Mouse (Mus musculus) gastrocnemius, adult 18-20 months (tissue): Measurements from ENCODE around the gene Ltbp1. TPM values are rescaled to one million over a fixed set of nuclear protein-coding genes. Genes with fewer than 3 reads are reported as not detected.

Experiments used
- DNase-seq: peaks from one replicate; pipeline ENCODE4 v3.0.0; 2021; ENCODE audit warnings: low spot score
- total RNA-seq, 2 experiments: library from RNA; stranded (reverse); gene quantifications; 2 replicates each; pipeline ENCODE4 v1.2.3; 2021

The Ltbp1 gene
- total RNA-seq, 2 experiments from 2014 or later: 6.5 to 8.6 TPM

DNA sequence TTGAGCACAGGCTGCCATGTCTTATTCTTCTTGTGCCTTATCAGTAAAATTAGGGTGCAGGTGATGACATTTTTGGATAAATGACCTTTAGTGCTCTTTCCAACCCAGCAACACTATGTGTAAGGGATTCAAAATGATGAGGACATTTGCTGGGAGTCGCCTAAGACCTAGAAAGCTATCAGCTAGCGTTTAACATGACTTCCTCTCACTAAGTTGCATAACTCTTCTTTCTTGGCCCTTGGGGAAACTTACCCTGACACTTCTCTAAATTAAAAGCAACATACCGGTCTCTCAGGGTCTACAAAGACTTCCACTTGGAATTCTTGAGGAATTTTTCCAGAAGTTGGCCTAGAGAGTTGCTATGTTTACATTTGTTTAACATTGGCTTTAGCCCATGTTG is 348.0 kb downstream of the Ltbp1 start:
- DNase-seq: no peak

DNA sequence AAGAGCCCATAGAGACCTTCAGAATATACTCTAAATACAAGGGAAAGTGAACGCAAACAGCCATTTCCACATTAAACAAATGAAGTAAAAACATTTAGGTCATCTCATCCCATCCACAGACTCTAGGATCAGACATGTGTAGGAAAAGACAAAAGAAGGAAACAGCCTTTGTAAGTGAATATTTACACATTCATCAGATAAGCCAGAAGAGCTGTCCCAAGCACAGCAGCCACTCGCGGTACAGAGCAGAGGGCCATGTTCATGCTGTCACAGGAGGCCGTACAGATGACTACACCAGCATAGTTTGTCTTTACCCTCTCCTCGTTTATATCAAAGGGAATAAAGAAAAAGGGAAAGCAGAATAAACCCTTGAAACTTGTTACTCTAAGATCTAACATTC is 350.1 kb downstream of the Ltbp1 start:
- DNase-seq: no peak

DNA sequence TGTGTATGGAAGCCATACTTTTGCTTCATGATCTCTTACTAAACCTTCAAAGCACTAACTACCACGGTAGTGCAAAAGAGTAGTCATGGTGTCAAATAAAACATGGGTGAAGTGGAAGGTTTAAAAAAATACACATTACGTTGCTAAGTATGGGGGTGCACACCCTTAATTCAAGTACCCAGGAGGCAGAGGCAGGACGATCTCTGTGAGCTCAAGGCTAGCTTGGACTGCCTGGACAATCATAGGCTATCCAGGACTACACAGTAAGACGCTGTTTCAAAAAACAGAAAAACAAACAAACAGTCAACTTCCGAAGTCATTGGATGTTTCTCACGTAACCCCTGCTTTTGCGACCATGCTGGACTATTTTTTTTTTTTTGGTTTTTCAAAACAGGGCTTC is 354.7 kb downstream of the Ltbp1 start:
- DNase-seq: no peak

DNA sequence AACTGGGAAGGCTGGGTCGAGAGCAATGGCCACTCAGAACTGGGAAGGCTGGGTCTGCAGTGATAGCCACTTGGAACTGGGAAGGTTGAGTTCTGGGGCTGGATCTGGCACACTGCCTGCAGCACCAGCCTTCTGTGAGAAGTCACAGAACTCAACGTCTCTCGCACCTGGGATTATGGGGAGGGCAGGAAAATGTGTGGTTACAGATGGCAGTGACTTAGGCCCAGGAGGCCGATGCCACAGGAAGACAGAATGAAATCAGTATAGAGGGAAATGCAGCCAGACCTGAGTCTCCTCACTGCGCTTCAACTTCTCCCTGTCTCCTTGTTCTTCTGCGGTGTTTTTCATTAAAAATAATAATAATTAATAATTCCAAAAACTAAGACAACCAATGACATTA is 361.0 kb downstream of the Ltbp1 start:
- DNase-seq: no peak

DNA sequence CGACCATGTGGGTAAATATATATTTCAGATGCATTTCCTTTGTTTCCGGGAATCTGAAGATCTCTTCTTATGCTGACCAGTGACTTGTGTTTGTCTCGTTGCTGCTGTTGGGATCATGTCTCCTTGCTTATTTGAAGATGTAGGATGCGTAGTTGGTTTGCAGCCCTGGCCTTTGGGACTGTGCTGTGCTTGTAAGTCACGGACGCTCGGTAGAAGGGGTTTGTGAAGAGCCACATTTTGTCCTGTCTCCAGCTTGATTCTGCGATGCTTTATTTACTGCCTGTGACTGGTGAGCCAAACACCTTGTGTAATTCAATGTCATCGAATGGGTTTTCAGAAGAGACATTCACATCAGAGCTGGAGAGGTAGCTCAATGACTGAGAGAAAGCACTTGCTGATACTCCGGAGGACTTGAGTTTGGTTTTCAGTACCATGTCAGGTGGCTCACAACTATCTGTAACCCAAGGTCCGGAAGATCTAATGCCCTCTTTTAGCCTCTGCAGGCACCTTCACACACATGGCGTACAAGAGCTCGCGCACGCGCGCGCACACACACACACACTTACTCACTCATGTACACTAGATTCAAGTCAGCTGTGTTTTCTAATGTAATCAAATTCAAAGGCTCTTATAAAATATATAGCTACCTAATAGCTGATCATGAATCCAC is 362.3 kb downstream of the Ltbp1 start:
- DNase-seq: no peak

DNA sequence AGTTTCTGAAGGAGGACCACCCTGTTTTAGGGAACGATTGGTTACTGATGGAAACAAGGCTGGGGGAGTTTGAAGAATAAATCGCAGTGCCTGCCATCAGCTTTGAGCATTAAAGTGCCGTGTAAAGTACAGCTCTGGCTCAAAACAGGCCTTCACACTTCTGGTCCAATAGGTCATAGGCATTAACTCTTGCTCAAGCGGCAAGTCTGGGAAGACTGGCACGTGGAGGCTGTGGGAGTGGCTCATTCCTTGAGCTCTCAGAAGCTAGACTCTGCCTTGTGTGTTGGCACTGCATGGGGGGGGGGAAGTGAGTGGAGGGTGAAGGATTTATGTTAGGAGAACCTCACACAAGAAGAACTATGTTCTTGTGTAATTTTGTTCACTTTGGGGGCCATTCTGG is 363.2 kb downstream of the Ltbp1 start:
- no peak for DNase-seq

DNA sequence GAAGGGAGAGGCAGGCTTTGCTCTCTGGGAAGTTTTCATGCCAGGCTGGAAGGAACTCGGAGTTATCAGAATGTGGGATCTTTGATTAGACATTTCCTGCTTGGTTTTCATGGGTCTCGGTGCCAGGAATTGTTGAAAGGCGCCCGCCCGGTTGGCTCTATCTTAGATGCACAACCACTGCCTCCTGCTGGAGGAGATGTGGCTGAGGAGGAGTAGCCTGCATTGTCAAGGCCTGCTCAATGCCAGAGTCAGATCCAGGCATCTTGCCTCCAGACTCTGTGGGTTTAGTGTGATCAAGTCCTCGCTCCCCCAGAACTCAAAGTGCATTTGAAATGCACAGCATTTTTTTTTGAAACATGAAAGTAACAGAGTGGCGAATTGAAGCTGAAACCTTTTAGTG is 364.0 kb downstream of the Ltbp1 start:
- DNase-seq: peak; percentile 23

DNA sequence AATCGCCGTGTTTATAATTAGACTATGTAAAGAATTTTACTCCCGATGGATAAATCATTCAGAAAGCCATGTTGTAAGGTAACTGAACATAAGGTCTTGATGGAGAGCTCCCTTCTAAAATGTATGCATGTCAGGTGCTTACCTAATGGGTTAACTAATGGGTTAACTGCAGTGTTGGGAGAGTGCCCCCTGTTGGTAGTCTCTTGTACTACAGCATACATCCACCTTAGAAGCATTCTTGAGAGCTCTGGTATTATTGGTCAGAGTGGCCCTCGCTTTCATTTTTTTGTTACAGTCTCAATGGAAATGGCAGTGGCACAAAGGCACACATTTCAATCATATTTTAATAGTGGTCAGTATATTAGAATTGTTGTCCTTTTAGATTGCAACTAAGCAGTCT is 364.8 kb downstream of the Ltbp1 start:
- DNase-seq: no peak

DNA sequence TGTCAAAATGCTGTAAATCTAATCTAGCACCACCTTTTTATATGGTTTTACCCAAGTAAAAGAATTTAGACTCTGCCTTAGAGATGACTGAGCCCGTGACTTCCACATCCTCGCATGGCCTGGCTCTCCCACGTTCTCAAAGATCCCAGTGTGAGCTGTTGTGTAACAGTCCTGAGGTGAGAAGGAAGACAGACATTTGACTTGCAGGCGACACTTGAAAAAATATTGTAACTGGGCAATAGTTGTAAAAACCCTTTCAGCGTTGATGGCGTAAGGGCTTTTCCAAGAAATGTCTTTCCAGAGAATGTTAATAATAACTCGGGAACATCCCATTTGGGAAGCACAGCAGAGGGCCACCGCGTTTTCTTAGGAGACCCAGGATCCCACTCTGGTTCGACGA is 366.3 kb downstream of the Ltbp1 start:
- DNase-seq: no peak

DNA sequence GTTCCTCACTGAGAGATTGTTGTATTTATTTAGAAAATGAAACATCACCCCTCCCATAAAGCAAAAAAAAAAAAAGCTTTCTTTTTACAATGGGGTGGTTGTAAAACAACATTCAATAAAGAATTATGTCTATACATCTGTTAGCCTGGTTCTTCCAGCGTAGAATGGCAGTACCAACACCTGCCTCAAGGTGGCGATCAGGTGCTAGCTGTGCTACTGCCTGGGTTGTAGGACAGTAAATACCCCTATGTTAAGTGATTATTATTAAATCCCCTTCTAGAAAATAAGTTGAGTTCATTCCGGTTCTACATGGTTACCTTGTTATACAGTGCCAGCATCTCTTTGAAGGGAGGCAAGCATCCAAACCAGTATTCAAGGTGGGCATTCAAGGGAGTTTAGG is 367.0 kb downstream of the Ltbp1 start:
- peak; percentile 54 for DNase-seq

DNA sequence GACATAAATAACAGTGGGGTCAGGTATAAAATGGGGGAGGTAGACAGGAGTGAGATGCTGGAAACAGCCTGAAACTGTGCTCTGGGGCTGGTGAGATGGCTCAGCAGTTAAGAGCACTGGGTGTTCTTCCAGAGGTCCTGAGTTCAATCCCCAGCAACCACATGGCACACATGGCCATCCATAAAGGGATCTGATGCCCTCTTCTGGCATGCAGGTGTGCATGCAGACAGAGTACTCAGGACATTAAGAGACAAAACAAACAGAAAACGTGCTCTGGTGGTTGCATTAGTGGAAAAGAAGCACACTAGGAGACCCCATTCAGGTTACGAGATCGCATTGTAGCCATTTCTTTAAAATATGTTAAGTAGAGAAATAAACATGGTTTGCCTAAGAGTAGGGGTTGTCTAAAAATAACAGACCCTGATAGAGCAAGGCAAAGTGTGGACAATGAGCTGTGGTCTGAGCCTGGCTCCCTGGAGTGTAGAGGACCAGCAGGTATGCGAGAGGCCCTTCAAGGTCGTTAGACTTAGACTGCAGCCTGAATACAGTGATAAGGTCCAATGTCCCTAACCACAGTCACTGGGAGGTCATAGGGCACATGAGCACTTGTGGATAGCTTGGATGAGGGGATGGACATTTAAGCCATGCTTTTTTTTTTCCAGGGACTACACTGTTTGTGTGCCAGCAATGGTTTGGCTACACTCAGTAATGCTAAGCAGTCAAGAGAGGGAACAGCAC is 369.1 kb downstream of the Ltbp1 start:
- DNase-seq: no peak

DNA sequence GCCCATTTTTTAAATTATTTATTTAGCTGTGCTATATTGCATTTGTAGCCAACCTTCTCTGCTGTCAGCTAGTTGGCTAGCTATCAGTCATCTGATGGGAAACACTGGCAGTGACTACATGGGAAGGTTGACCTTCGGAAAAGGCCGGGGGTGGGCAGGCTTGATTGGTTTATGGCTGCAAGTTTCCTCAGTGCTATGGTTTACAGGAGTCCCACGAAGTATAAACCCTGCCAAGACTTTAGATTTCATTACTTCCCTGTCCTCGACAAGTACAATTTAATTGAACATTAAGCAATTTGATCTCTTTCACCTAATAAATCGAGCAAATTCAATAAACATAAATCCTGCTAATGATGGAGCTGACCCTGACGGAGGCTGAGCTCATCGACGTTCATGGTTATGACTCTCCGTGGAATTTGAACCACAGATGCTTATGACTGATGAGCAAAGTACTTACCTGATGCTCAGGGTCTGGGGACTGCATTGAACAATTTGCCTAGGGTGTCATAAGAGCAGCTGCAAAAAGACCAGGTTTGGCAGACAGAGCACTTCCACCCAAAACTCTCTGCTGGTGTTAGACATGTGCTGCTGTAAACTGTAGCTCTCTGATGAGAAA is 373.0 kb downstream of the Ltbp1 start:
- DNase-seq: no peak

DNA sequence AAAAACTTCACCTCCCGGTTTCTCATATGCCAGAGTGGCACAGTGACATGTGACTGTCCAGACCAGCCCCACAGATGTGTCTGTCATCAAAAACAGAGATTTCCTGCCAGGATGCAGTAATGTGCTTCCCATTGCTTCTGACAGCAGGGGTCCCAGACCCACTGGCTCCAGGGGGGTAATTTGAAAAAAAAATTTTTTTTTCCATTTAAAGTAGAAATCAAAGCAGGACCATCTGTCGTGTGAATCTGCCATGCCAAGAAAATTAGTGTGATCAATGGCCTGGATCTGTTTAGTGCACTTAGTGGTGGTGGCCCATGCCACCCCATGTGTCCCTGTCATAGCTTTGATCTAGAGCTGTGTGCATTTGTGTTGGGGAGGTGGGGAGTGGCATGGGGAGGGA is 374.8 kb downstream of the Ltbp1 start:
- no peak for DNase-seq

DNA sequence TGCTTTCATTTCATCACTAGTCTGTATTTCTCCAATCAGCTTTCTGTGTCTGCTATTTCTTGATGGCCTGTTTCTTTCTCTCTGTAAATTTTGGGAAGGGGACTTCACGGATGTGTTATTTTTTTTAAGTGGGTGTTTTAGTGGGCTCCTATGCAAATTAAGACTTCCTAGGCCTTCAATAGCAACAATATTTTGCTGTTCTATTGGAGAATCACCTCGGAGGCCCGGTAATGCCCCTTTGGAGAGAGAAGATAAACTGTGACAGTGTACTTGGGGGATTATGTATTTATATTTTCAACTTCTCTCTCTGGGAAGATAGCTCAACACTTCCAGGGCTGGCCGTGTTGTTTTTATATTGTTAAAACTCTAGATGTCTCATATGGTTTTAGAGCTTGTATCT is 383.0 kb downstream of the Ltbp1 start:
- no peak for DNase-seq

DNA sequence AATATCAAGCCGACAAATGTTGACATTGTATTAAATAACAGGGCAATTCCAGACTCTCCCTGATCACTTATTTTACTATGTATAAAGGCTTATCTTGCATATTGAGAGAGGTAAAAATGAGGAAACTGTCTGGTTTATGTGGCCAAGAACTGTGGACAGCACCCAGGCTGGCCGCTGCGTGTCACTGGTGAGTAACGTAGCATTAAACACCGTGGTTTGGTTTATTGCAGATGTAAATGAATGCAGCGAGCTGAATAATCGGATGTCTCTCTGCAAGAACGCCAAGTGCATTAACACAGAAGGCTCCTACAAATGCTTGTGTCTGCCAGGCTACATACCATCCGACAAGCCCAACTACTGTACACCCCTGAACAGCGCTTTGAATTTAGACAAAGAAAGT is 384.8 kb downstream of the Ltbp1 start:
- DNase-seq: no peak

DNA sequence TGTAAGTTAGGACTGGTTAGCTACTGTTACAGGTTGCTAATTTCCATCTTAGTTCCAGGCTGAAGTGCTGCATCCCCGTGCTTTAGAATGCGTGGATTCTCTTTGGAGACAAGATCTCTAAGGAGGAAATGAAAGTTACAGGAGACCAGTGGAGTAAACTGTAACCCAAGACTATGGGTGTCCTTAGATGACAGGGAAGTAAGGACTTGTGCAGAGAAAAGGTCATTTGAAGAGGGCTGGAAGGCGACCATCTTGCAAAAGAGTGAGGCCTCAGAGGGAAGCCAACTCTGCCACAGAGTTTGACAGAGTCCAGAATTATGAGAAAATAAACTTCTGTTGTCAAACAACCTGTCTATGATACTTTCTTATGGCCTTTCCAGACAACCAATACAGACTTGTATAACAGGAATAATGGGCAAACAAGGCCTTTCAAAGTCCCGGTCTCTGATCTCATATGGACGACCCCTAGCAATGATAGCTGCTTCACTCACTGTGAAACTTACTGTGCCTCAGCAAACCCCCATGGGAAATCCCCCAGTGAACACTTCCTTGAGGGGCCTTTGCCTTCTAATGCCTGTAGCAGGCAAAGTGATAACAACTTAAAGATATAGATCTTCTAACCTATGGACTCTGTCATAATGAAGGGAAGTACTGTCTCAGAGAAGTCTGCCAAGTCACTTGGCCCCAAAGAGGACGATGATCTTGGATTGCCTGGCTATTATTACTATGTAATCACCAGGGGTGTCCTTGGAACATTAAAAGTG is 386.2 kb downstream of the Ltbp1 start:
- no peak for DNase-seq

DNA sequence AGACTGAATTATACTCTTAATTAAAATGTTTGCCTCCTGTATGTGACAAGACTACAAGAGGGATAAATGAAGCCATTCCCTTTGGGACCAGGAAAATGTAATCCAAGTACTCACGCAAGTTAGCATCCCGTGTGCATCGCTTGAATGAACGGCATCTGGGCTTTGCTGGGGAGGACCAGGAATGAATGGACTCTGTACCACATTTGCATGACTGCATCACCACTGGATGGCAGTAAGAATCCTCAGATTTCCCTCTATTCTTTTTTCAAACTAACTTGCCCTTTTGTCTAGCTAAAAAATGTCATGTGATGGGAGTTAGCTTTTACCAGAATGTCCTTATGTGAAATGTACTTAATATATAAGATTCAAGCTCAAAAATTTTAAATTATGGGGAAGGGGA is 401.0 kb downstream of the Ltbp1 start:
- peak; percentile 27 for DNase-seq

DNA sequence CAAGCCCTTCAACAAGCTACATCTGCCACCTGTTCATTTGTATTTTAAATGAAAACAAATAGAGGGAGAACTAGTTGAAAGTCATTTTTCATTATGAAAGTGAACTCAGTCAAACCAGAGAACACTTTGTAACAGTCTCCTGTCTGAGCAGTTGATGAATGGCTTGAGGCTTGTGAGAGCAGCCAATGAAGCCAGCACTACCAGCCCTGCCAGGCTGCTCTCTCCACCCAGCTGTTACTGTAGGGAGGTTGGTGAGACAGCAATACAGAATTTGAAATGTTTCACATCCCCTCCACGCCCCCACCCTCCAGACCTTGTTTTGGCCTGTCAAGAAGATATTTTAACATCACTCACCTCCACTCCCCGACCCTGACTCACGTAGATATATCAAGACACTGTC is 411.5 kb downstream of the Ltbp1 start:
- no peak for DNase-seq

DNA sequence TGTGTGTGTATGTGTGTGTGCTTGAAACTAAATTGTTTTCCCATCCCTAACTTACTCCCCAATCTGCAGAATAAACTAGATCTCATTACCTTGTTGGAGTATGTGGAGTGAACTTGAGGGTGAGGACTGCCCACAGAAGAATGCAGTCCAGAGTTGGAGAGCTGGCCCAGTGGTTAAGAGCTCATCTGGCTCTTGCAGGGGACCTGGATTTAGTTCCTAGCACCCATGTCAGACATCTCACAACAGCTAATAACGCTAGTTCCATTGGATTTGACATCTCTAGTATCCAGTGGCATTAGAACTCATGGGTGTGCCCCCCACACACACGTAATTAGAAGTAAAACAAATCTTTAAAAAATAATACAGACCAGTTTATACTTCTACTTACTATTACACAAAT is 428.8 kb downstream of the Ltbp1 start:
- no peak for DNase-seq

DNA sequence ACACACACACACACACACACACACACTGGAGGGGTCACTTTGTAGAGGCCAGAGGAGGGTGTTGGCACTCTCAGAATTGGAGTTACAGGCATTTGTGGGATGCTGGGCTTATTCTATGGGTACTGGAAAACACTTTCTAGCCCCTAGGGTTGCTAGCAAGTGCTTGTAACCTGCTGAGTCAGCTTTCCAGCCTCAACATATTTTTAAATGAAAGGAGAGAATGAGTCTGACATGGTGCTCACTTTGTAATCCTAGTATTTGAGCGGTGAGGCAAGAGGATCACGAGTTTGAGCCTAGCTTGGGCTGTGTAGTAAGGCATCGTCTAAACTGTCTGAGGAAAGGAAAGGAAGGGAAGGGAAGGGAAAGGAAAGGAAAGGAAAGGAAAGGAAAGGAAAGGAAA is 429.5 kb downstream of the Ltbp1 start:
- DNase-seq: no peak

DNA sequence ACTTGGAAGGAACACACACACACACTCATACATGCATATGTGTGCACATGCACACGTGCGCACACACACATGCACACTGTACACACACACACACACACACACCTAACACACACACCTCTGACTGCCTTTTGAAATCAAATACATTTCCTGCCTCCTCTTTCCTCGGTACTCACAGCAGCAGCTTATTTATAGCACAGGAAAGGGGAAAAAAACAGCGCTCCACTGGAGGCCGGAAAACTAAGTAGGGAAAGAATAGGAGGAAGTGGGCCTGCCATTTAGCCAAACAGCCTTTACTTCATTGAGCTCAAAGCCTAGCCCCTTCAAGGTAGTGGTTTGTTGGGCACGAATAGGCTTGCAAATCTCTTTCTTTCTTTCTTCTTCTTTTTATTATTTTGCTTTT is 430.2 kb downstream of the Ltbp1 start, which contains the start of gene Rasgrp3:
TSS of gene Rasgrp3 (plus strand) at position 298 of the 400 bp plus-strand sequence.
- peak; percentile 61 for DNase-seq

DNA sequence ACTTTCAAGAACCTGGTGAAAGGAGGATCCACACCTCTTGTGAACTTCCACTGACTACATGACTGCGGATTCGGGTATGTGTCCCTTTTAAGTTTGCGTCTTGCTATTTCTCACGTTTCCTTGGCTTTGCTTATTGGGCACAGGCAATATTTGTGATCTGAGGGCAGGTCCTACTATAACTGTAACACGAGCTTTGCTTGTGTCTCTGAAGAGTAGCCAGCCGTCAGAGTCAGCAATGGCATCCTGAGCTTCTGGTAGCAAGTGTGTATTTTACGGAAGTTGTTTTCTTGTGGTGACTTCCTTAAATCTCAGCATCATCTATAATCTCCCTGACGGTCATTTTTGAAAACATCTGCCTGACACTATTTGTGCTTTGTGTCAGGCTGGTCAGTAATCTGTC is 430.7 kb downstream of the Ltbp1 start:
- peak; percentile 34 for DNase-seq
